Mouse (Mus musculus): Measurements from ENCODE around the gene Ifi204. TPM values are rescaled to one million over a fixed set of nuclear protein-coding genes. Genes with fewer than 3 reads are reported as not detected.
"Not testable (repeated sequence)": the region's sequence is repeated elsewhere in the genome, so short reads cannot be mapped to it uniquely, and the experiment has no call there.

Ifi204 gene
- total RNA-seq (2017), result 144 and 146 TPM in 2 replicates

DNA sequence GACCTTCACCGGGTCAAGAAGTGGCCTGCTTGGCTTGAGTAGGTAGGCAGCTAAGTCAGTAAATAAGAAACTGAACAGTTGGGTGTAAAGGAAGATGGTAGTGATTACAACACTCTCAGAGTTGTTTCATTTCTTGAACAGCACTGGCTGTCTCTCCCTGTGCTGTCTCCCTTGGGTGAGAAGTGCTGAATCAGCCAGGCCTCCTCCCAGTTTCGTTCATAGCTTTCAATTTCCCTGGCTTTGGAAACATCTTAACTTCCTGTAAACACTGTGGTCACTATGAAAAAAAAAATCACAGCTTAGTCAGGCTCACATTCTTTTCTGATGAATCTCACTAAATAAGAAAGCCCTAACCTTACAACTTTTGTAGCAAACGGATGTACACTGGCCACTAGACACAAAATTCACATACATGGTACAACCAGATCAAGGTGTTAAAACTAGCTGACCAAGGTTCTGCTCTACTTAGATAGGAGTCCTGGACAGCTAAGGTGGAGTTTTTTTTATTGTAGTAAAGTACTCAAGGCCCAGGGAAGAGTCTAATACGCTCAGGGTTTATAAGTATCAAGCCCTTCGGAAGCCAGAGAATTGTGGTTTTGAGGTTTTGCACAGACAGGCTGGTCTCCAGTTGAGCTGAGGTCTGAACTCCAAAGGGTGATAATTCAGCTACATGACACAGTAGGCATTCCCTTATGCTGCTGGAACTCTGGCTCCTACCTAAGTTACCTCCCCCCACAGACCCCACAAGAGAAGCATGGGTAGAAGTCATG lies at the start of gene Ifi204:
Ifi204 (minus strand) TSS at position 96 of the 770 bp plus-strand sequence.
- ATAC-seq (ENCODE audit: extremely low read depth, insufficient number of reproducible peaks, low FRiP score, poor library complexity, severe bottlenecking), result peak; percentile 81

DNA sequence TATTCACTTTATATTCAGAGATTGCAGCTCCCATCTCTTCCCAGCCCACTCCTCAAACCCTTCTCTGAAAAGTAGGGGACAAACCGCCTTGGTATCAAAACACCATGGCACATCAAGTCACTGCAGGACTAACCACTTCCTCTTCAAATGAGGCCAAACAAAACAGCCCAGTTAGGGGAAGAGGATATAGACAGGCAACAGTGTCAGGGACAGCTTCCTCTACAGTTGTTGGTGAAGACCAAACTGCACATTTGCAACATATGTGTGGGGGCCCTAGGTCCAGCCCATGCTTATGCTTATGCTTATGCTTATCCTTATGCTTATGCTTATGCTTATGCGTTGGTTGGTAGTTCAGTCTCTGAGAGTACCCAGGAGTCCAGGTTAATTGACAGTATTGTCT lies 42.6 kb upstream of the Ifi204 start:
- peak; percentile 98 for ATAC-seq (ENCODE audit: extremely low read depth, insufficient number of reproducible peaks, low FRiP score, poor library complexity, severe bottlenecking)

DNA sequence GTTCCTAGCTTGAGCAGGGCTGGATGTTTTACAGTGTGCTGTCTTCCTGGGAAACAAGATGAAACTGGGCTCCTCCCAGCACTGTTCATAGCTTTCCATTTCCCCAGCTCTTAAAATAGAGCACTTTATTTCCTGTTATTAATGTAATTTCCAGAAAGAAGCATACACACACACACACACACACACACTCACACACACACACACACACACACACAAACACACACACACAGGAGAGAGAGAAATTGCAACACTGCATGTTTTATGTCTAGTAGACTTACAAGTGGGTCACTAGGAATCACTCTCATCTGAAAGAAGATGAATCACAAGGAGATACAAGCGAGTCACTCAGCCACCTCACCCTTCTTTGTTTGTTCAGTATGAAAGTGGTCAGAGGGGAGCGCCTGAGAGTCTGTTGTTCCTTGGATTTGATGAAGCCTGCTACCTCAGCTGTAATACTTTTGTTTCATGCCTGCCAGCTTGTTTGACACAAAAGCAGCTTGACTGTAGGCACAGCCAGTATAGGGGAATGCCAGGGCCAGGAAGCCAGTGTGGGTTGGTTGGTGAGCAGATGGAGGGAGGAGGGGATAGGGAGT lies 36.0 kb upstream of the Ifi204 start:
- ATAC-seq (ENCODE audit: extremely low read depth, insufficient number of reproducible peaks, low FRiP score, poor library complexity, severe bottlenecking), result 0 out of 2 replicates have a peak, but pooled peaks have one; percentile 8

DNA sequence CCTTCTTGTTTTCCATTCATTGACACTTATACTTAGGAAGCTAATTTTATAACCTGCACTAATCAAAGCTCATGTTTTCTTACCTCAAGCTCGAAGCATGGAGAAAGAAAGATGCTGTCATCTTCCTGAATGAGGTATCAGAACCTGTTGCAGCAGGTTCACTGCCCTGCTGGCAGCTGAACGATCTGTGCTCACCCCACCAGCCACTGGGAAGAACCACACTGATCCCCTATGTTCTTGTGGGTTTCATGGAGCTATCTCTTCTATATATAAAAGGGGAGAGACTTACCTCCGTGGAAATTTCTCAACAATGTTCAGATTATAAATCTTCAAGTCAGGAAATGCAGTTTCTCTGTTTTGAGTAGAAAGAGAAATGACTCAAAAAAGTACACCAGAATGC lies 35.5 kb upstream of the Ifi204 start:
- not testable (repeated sequence) for ATAC-seq (ENCODE audit: extremely low read depth, insufficient number of reproducible peaks, low FRiP score, poor library complexity, severe bottlenecking)

DNA sequence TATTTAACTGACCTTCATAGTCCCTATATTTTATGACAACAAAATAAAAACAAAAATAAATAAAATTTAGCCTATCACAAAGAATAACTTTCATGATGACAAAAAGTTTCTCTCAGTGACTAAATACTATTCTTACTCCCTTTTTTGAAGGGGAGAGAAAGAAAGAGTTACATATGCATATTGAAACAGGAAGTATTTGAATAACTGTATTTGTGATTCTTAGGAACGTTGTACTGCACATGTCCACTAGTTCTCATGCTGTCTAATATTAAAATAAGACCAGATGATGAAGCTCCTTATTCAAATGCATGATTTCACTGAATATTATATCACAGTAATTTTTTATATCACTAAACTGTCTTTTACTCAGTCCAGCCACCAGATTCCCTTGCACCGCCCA lies 35.0 kb upstream of the Ifi204 start:
- ATAC-seq (ENCODE audit: extremely low read depth, insufficient number of reproducible peaks, low FRiP score, poor library complexity, severe bottlenecking), result peak; percentile 82

DNA sequence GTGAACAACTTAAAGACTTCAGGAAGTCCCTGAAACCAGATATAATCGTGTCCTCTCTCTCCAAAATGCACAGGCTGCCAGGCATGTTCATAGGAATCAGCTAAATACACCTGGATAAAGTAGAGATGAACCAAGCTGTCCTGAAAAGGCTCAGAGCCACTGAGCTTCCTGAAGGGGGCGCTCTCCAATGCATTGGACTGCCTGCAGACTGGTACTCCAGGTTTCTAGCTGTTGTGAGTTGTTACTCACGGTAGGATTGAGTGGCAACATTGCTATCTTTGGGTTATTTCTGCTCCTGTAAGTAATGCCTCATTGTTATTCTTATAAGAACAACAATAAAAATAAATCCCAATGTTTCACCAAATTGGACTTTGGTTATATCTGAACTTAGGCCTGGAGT lies 6.7 kb upstream of the Ifi204 start:
- ATAC-seq (ENCODE audit: extremely low read depth, insufficient number of reproducible peaks, low FRiP score, poor library complexity, severe bottlenecking), result peak; percentile 71; the same call in 1 of the 2 replicates

DNA sequence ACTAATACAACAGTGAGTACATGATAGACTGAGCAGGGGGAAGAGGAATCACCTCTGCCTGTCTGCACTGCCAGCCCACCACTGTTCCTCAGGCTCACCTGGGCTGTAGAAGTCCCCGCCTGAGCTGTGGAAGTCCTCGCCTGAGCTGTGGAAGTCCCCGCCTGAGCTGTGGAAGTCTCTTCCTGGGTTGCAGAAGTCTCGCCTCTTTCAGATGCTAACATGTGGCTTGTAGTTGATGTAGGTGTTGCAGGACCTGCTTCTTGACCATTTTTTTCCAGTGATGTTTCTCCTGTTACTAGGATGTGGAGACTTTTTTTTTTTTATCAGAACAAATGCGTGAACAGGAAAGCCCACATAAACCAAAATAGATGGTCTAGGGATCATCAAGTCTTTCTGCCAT lies 6.7 kb downstream of the Ifi204 start:
- ATAC-seq (ENCODE audit: extremely low read depth, insufficient number of reproducible peaks, low FRiP score, poor library complexity, severe bottlenecking), result 0 out of 2 replicates have a peak, but pooled peaks have one; percentile 26

DNA sequence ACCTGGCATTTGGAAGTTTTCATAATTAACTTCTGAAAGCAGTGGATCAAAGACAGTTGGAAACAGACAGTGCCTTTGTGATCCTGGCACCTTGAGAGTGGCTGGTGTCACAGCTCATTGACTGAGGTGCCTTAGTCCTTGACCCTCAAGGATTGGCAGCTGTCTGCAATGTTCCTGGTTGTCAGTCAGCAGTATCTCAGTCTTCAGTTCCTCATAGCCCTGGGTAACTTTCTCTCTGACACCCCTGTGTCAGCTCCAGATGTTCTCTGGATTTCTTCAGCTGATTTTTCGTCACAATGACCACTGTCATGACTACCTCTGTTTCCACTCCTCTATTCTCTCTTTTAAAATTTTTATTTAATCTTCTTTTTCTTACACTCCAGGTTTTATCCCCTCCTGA lies 24.5 kb downstream of the Ifi204 start:
- ATAC-seq (ENCODE audit: extremely low read depth, insufficient number of reproducible peaks, low FRiP score, poor library complexity, severe bottlenecking), result no peak

DNA sequence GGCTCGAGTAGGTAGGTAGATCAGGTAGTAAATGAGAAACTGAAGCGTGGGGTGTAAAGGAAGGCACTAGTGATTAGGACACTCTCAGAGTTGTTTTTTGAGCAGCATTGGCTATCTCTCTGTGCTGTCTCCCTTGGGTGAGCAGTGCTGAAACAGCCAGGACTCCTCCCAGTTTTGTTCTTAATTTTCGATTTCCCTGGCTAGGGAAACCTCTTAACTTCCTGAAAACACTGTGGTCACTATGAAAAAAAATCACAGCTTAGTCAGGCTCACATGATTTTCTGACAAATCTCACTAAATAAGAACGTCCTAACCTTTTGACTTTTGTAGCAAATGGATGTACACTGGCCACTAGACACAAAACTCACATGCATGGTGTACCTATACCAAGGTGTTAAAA lies 25.1 kb downstream of the Ifi204 start, which contains the start of gene Ifi207:
Ifi207 (minus strand) TSS at position 92 of the 400 bp plus-strand sequence.
- no peak for ATAC-seq (ENCODE audit: extremely low read depth, insufficient number of reproducible peaks, low FRiP score, poor library complexity, severe bottlenecking)

DNA sequence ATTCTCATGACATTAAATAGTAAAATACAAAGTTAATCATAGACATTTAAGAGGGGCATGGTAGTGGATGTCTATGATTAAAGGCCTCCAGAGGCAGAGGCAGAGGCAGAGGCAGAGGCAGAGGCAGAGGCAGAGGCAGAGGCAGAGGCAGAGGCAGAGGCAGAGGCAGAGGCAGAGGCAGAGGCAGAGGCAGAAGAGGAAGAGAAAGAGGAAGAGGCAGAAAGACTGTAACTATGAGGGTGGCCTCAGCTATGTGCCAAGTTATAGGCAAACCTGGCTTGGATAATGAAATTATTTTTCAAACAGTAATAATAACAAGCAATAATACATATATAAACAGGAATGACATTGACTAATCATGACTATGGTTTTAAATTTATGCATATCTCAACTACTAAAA lies 26.2 kb downstream of the Ifi204 start:
- ATAC-seq (ENCODE audit: extremely low read depth, insufficient number of reproducible peaks, low FRiP score, poor library complexity, severe bottlenecking), result no peak

DNA sequence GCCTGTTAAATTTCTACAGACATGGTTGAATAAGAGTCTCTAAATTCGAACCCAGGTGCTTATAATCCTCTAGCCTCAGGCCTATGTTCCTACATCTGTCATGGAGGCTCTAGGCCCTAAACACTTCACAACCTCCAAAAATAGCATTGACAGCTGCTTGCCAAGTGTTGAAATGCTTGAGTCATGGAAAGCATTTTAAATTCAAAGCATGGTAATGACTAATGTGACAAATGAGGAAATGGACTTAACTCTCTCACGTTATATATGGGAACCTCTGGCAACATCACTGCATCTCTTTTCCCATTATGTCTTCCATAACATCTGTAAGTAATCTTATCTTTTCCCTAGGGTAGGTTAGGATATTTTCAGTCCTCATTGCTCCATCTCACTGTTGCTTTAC lies 29.8 kb downstream of the Ifi204 start:
- ATAC-seq (ENCODE audit: extremely low read depth, insufficient number of reproducible peaks, low FRiP score, poor library complexity, severe bottlenecking), result 0 out of 2 replicates have a peak, but pooled peaks have one; percentile 30

DNA sequence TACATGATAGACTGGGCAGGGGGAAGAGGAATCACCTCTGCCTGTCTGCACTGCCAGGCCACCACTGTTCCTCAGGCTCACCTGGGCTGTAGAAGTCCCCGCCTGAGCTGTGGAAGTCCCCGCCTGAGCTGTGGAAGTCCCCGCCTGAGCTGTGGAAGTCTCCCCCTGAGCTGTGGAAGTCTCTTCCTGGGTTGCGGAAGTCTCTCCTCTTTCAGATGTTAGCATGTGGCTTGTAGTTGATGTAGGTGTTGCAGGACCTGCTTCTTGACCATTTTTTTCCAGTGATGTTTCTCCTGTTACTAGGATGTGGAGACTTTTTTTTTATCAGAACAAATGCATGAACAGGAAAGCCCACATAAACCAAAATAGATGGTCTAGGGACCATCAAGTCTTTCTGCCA lies 31.7 kb downstream of the Ifi204 start:
- not testable (repeated sequence) for ATAC-seq (ENCODE audit: extremely low read depth, insufficient number of reproducible peaks, low FRiP score, poor library complexity, severe bottlenecking)

DNA sequence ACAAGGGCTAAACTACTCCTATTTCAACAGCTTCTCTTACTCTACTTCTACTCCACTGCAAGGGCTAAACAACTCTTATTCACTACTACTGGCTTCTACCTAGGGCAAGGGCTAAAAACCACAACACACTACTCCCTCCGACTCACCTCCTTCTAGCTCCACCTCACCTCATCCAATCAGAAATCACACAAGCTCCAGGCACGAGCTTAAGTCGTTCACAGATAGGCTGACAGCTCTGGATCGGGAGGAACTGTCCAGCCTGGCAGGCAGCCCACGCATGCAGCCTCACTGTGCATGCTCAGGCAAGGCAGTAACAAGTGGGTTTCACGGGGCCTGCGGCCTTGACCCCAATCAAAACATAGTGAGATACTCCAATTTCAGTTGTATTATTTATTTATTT lies 33.5 kb downstream of the Ifi204 start:
- no peak for ATAC-seq (ENCODE audit: extremely low read depth, insufficient number of reproducible peaks, low FRiP score, poor library complexity, severe bottlenecking)

Other genes with a start within 250 kb of the Ifi204 start
- 90.5 and 95.3 TPM in 2 replicates for gene Ifi214, start 231.0 kb downstream of the Ifi204 start, total RNA-seq (2017)
- 119 and 122 TPM in 2 replicates for gene Ifi213, start 167.7 kb downstream of the Ifi204 start, total RNA-seq (2017)
- 424 and 436 TPM in 2 replicates for gene Ifi209, start 136.0 kb downstream of the Ifi204 start, total RNA-seq (2017)
- 34.7 and 44.3 TPM in 2 replicates for gene Ifi208, start 93.3 kb downstream of the Ifi204 start, total RNA-seq (2017)
- 10.4 and 12.3 TPM in 2 replicates for gene Ifi207, start 25.2 kb downstream of the Ifi204 start, total RNA-seq (2017)
- gene Ifi211, start 146.1 kb upstream of the Ifi204 start, total RNA-seq (2017), result 14.8 and 16.9 TPM in 2 replicates
- 805 and 849 TPM in 2 replicates for gene Mndal, start 175.5 kb upstream of the Ifi204 start, total RNA-seq (2017)
- 225 and 245 TPM in 2 replicates for gene Ifi203, start 175.7 kb upstream of the Ifi204 start, total RNA-seq (2017)
- gene Ifi202b, start 215.8 kb upstream of the Ifi204 start, total RNA-seq (2017), result 0.23 and 0.25 TPM in 2 replicates